Mouse (Mus musculus): Measurements from ENCODE around the gene Gadd45g. TPM values are rescaled to one million over a fixed set of nuclear protein-coding genes. Genes with fewer than 3 reads are reported as not detected.
A peak's percentile ranks its signal among the peaks of the same experiment; 100 is the strongest.
"Not testable (repeated sequence)": the region's sequence is repeated elsewhere in the genome, so short reads cannot be mapped to it uniquely, and the experiment has no call there.

The Gadd45g gene
- polyA plus RNA-seq, 2 experiments: 43.2 to 51.5 TPM

DNA sequence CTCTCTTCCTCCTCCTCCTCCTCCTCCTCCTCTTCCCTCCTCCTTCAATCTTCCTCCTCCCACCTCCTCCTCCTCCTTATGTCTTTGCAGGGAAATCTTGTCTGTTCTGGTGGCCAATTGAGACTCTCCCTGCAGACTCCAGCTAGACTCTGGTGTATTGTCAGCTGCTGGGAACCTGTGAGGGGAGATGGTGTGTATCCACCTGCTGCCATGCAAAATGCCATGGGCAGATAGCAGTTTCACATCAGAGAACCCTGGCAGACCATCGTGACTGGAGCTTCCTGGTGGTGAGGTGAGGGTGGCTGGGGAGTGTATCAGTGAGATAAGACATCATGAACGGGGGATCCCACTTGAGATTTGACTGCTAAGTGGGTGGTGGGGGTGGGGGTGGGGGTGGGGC, 12.0 kb upstream of the Gadd45g start:
- no peak for DNase-seq (ENCODE audit: low spot score)
- Histone ChIP-seq H3K27me3 (ENCODE audit: control insufficient read depth, insufficient read depth, low read length) (no peaks in the 10 kb centered on the region), H3K27ac (replicated peaks; ENCODE audit: low read depth, low read length) (no peak overlapping the region), H3K36me3 (ENCODE audit: control insufficient read depth, insufficient read depth, low read length) (no peaks in the 10 kb centered on the region), H3K9me3 (ENCODE audit: control insufficient read depth, low read length) (no peaks in the 10 kb centered on the region), H3K4me2 (replicated peaks; ENCODE audit: low read depth, low read length, severe bottlenecking) (no peak overlapping the region), H3K4me1 (ENCODE audit: control insufficient read depth, insufficient read depth, low read length) (no peaks in the 10 kb centered on the region), H3K9ac (ENCODE audit: low read depth, low read length, severe bottlenecking) (no peak overlapping the region), H3K4me3 (replicated peaks; ENCODE audit: low read length) (no peak overlapping the region)
- 66% methylated on average over 2 of the region's 2 CpGs for WGBS
- TF ChIP-seq POLR2A (IDR thresholded peaks at IDR 0.05; ENCODE audit: borderline replicate concordance, extremely low read depth, insufficient read depth, insufficient read length): no peak
- ATAC-seq (ENCODE audit: low FRiP score, low read depth): no peak

DNA sequence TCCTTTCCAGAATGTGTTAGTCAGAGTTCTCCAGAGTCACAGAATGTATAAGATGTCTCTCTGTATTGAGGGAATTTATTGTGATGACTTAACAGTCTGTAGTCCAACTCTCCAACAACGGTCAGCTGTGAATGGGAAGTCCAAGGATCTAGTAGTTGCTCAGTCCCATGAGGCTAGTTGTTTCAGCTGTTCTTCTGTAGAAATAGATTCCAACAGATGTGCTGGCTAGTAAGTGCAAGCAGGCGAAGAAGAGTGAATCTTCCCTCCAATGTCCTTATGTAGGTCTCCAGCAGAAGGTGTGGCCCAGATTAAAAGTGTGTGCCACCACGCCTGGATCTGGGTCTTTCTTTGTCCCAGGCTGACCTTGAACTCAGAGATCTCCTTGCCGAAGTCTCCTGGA, 11.3 kb upstream of the Gadd45g start:
- not testable (repeated sequence) for H3K27me3 ChIP-seq (ENCODE audit: control insufficient read depth, insufficient read depth, low read length); H3K4me1 ChIP-seq (ENCODE audit: control insufficient read depth, insufficient read depth, low read length); ATAC-seq (ENCODE audit: low FRiP score, low read depth); H3K4me2 ChIP-seq (replicated peaks; ENCODE audit: low read depth, low read length, severe bottlenecking); H3K27ac ChIP-seq (replicated peaks; ENCODE audit: low read depth, low read length); H3K9ac ChIP-seq (ENCODE audit: low read depth, low read length, severe bottlenecking); H3K9me3 ChIP-seq (ENCODE audit: control insufficient read depth, low read length); H3K4me3 ChIP-seq (replicated peaks; ENCODE audit: low read length); H3K36me3 ChIP-seq (ENCODE audit: control insufficient read depth, insufficient read depth, low read length); DNase-seq (ENCODE audit: low spot score)
- WGBS: 82% methylated on average over 4 of the region's 4 CpGs

DNA sequence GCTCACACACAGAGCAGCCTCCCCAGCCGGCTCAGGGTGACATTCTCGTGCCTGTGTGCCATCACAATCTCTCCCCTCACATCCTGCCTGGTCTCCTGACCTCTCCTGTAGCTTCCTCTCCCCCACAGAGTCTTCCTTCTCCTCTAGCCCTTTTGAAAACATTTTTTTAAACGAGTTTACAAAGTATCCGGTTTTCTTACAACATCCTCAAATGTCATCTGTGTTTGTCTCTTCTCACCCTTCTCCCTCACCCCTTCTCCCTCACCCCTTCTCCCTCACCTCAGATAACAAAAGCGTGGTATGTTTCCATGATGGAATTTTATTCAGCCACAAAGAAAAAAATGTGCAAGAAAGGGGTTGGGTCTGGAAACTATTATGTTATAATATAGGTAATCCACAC, 9.1 kb upstream of the Gadd45g start:
- Histone ChIP-seq H3K4me1 (ENCODE audit: control insufficient read depth, insufficient read depth, low read length) (peaks cover 11% of the 10 kb centered on the region), H3K9ac (ENCODE audit: low read depth, low read length, severe bottlenecking) (no peak overlapping the region), H3K27me3 (ENCODE audit: control insufficient read depth, insufficient read depth, low read length) (no peaks in the 10 kb centered on the region), H3K27ac (replicated peaks; ENCODE audit: low read depth, low read length) (no peak overlapping the region), H3K4me2 (replicated peaks; ENCODE audit: low read depth, low read length, severe bottlenecking) (no peak overlapping the region), H3K36me3 (ENCODE audit: control insufficient read depth, insufficient read depth, low read length) (no peaks in the 10 kb centered on the region), H3K4me3 (replicated peaks; ENCODE audit: low read length) (no peak overlapping the region), H3K9me3 (ENCODE audit: control insufficient read depth, low read length) (no peaks in the 10 kb centered on the region)
- DNase-seq (ENCODE audit: low spot score) (no peak), ATAC-seq (ENCODE audit: low FRiP score, low read depth) (no peak)
- 26% methylated on average over 5 of the region's 5 CpGs for WGBS
- no peak for TF ChIP-seq POLR2A (IDR thresholded peaks at IDR 0.05; ENCODE audit: borderline replicate concordance, extremely low read depth, insufficient read depth, insufficient read length)

DNA sequence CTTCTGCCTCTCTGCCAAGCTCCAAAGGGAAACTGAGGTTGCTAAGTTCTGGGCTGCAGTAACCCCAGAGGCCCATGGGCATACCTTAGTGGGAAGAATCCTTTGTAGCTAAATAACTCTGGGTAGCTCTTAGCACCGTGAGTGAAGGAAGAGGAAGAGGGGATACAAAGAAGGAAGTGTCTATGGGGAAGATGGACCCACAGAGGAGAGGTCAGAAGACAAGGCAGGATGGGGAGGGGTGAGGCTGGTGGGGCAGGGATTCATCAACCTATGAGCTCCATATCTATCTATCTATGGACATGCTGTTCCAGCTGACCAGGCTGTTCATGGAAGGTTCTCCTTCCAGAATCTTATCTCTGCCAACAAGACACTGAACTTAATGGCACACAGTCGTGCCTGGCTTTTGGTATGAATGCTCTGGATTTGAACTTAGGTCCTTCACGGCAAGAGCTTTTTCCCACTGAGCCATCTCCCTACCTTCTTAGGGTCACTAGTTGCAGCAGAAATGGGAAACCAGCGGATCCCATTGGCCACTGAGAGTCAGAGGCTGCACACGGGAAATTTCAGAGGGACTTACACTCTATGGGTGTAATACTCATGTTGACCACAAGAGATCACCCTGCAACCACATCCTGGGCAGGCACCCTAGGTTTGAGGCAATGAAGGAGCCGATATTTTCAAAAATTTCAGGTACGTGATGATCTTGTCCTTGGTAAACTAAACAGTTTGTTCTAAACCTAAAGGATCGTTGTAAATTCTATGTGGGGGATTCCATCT, 7.0 kb upstream of the Gadd45g start:
- Histone ChIP-seq H3K27me3 (ENCODE audit: control insufficient read depth, insufficient read depth, low read length) (no peaks in the 10 kb centered on the region), H3K4me1 (ENCODE audit: control insufficient read depth, insufficient read depth, low read length) (peaks cover 17% of the 10 kb centered on the region), H3K9me3 (ENCODE audit: control insufficient read depth, low read length) (no peaks in the 10 kb centered on the region), H3K9ac (ENCODE audit: low read depth, low read length, severe bottlenecking) (no peak overlapping the region), H3K36me3 (ENCODE audit: control insufficient read depth, insufficient read depth, low read length) (no peaks in the 10 kb centered on the region), H3K4me2 (replicated peaks; ENCODE audit: low read depth, low read length, severe bottlenecking) (no peak overlapping the region), H3K27ac (replicated peaks; ENCODE audit: low read depth, low read length) (no peak overlapping the region), H3K4me3 (replicated peaks; ENCODE audit: low read length) (no peak overlapping the region)
- ATAC-seq (ENCODE audit: low FRiP score, low read depth) (peak; percentile 56; the same call in 1 of the 2 replicates), DNase-seq (ENCODE audit: low spot score) (peak; percentile 52)
- no peak for TF ChIP-seq POLR2A (IDR thresholded peaks at IDR 0.05; ENCODE audit: borderline replicate concordance, extremely low read depth, insufficient read depth, insufficient read length)
- WGBS: 22% methylated on average over 8 of the region's 8 CpGs

DNA sequence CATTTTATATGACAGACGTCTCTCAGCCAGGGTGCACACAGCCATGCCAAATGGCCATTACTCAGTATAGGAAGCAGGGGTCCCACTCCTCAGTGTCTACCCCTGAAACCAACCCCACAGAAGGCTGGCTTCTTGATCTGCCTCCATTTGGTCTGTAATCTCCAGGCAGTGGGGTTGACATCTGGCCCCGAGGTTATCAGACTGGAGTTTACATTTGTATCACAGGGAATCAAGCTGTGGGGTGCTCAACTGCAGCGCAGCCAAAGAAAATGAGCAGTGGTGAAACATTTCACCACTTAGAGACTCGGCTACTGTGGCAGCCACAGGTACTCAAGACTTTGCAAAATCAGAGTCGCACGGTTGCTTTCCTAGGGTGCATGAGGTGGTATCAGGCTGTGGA, 5.8 kb upstream of the Gadd45g start:
- no peak for TF ChIP-seq POLR2A (IDR thresholded peaks at IDR 0.05; ENCODE audit: borderline replicate concordance, extremely low read depth, insufficient read depth, insufficient read length)
- H3K9me3 ChIP-seq (ENCODE audit: control insufficient read depth, low read length): no peaks in the 10 kb centered on the region
- no peak for ATAC-seq (ENCODE audit: low FRiP score, low read depth)

More for the DNA sequence above, 5.8 kb upstream of the Gadd45g start:
- no peak overlapping the region for H3K27ac ChIP-seq (replicated peaks; ENCODE audit: low read depth, low read length)
- H3K4me3 ChIP-seq (replicated peaks; ENCODE audit: low read length): no peak overlapping the region
- no peak for DNase-seq (ENCODE audit: low spot score)
- H3K36me3 ChIP-seq (ENCODE audit: control insufficient read depth, insufficient read depth, low read length): no peaks in the 10 kb centered on the region
- H3K9ac ChIP-seq (ENCODE audit: low read depth, low read length, severe bottlenecking): no peak overlapping the region
- peaks cover 17% of the 10 kb centered on the region for H3K4me1 ChIP-seq (ENCODE audit: control insufficient read depth, insufficient read depth, low read length)
- no peak overlapping the region for H3K4me2 ChIP-seq (replicated peaks; ENCODE audit: low read depth, low read length, severe bottlenecking)
- 45% methylated on average over 6 of the region's 6 CpGs for WGBS
- no peaks in the 10 kb centered on the region for H3K27me3 ChIP-seq (ENCODE audit: control insufficient read depth, insufficient read depth, low read length)

All from limb, embryonic 14.5 days (tissue).